Mouse (Mus musculus): ENCODE results near the gene Fnip2.
A peak's percentile ranks its signal among the peaks of the same experiment; 100 is the strongest.
"Not testable (repeated sequence)": the region's sequence is repeated elsewhere in the genome, so short reads cannot be mapped to it uniquely, and the experiment has no call there.

Fnip2 gene

GRCm38 (mm10) chr3:79567703-79568362, at the start of gene Fnip2:
Gene Fnip2 (minus strand): TSS chr3:79567796.
- DNase-seq: peak; percentile 99

- no peak for DNase-seq
Observed at GRCm38 (mm10) chr3:79609886-79610285, 42.3 kb upstream of the Fnip2 start.

- no peak for DNase-seq
Observed at GRCm38 (mm10) chr3:79595468-79595867, 27.9 kb upstream of the Fnip2 start.

GRCm38 (mm10) chr3:79591793-79592471, 24.3 kb upstream of the Fnip2 start:
- DNase-seq: no peak

- DNase-seq: peak; percentile 89
Observed at GRCm38 (mm10) chr3:79590863-79591792, 23.5 kb upstream of the Fnip2 start, which contains the start of gene Ppid. Gene Ppid (plus strand): TSS chr3:79591342.

GRCm38 (mm10) chr3:79589671-79590070, 22.1 kb upstream of the Fnip2 start:
- DNase-seq: no peak

DNA sequence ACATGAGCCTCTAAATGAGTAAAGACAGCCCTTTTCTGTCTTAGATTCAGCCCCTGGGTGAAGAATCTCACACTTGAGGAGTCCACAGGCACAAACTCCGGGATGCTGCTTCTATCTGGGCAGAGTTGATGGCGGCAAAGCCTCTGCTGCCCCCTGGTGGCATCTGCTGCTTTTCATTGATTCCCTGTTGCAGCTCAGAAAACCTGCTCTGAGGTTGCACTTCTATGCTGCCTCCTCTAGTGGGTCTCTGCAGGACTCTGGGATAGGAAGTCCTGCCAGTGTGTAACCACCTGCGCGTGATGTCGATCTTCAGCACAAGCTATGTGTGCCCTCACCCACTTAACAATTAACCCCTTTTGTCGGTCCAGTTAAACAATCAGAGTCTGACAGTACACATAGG, 19.2 kb upstream of the Fnip2 start:
- peak; percentile 90 for DNase-seq

DNA sequence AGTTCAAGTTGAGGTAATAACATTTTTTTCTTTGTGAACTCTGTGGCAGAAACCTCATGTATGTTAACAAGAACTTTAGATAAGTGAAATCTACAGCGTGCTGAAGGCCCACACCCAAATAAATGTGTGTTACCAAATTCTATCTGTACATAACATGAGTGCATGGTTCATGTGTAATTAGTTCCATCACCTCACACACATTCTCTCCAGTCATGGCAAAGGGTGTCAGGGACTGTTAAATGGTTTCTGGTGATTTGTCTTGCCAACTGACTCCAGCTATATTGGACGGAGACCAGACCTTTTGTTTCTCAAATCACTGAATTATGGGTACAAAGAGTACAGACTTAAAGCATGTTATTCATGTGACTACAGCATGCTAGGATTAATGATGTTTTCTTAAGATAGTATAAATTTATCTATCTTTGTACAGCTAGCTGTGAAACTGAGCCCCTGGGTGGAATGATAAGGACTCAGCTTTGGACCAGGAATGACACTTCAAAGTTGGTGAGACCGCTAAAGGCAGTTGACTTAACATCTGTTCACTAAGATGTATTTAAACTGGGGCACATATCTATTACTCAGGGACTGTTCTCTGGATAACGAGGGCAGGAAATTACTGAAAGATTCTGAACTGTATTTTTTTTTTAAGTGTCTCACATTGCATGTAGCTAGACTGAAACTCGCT, 12.4 kb upstream of the Fnip2 start:
- peak; percentile 68 for DNase-seq

GRCm38 (mm10) chr3:79578164-79578563, 10.6 kb upstream of the Fnip2 start:
- DNase-seq: no peak

DNA sequence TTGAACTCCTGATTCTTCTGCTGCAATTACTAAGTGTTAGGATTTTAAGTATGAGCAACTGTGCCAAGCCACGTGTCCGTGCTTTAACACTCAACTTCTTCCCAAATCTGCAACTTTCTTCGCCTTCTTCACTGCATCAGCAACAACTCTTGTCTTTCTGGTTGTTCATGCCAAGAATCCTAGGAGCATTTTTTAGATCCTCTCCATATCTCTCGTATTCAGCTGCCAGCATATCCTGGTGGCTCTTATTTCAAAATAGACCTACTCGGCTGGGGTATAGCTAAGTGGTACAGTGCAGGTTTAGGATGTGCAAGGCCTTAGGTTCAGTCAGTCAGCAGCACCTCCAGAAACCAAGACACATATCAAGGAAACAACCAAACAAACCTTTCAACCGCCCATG, 10.0 kb upstream of the Fnip2 start:
- DNase-seq: no peak

DNA sequence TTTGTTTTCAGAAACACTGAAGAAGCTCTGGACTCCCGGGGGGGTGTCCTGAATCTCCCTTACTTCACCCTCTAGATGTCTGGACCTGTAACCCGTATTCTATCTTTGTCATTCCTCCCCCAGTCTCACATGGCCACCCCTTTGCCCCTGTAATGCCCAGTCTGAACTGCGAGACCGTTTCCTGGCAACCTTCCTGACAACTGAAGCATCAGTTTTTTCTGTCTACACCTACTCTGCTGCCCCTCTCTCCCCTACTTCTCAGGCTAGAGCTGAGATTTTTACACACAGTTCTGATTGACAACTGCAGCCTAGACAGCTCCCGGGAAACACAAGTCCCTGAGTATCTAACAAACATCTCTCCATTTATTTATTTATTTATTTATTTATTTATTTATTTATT, 9.3 kb upstream of the Fnip2 start:
- DNase-seq: no peak

DNA sequence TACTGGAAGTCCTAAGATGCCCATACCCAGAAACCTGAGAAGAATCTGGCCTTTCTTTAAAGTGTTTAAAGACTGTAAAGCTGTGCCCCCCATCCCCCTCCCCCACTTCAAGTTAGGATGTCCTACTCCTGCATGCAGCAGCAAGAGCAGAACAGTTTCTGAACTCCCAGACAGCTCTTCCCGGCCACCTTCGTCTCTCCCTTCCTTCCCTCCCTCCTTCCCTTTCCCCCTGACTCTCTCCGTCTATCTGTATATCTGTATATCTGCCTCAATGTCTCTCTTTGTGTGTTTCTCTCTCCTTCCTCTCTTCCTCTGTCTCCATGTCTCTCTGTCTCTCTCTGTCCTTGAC, 8.8 kb upstream of the Fnip2 start:
- no peak for DNase-seq

DNA sequence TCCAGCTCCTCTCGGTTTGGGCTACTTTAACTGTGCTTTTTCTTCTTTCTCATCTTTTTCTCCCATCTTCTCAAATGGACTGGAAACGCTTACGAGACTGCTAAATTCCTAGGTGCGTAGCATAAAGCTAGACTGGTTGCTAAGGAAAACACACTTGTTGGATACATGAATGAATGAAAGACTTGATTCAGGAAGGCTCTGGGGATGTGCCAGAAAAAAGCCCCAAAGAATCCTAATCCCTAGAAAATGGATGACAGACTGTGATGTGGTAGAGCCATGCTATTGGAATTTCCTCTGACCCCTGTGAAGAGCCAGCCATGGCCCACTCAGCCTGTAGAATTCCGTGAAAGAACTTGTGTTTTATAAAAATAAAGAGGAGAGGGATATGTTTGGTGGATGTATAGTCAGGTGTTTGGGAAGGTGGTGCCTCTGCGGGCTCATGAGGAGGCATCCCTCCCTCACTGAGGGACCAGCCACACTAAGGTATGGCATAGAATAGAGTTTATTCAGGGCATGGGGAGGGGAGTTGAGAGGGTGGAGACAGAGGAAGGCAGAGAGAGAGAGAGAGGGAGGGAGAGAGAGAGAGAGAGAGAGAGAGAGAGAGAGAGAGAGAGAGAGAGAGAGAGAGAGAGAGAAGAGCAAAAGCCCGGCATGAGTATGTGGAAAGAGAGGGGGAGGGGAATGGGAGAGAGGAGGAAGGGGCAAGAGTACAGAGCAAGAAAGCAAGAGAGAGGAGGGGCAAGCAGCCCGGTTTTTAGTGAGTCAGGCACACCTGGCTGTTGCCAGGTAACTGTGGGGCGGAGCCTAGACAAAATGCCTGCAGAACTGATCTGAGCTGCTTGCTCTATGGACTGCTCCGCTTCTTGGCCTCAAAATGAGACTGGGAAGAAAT, 8.2 kb upstream of the Fnip2 start:
- peak; percentile 60 for DNase-seq

GRCm38 (mm10) chr3:79574336-79574735, 6.7 kb upstream of the Fnip2 start:
- DNase-seq: peak; percentile 78

GRCm38 (mm10) chr3:79573376-79573775, 5.8 kb upstream of the Fnip2 start:
- DNase-seq: not testable (repeated sequence)

DNA sequence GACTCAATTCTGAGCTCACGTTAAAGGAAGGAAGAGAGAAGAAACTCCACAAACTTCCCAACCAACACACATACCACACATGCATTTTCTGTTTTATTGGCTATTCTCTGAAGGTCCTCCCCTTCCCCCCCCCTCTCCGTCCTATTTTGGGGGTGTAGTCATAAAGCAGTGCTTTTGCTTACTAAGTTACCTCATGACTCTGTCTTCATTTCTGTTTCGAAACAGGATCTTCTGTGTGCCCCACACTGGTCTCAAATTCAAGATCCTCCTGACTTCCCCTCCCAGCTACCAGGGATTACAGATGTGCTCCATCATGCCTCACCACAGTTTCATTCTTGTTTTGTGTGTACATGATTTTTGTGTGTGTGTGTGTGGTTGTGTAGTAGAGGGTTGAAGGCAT, 4.8 kb upstream of the Fnip2 start:
- DNase-seq: no peak

GRCm38 (mm10) chr3:79569351-79569681, 1.7 kb upstream of the Fnip2 start:
- no peak for DNase-seq

GRCm38 (mm10) chr3:79568629-79569350, 1.2 kb upstream of the Fnip2 start:
- DNase-seq: no peak

- DNase-seq: peak; percentile 55
Observed at GRCm38 (mm10) chr3:79566716-79567691, 592 bp downstream of the Fnip2 start.
